Mouse (Mus musculus): ENCODE data around the gene Agmo.

GRCm38 (mm10) chr12:37487991-37488390, 246.6 kb downstream of the Agmo start:
- no peak for TF ChIP-seq POLR2A (IDR thresholded peaks at IDR 0.05; ENCODE audit: insufficient read depth, low read depth, low read length)
- no peak for TF ChIP-seq CTCF (IDR thresholded peaks at IDR 0.05)
- TF ChIP-seq EP300 (IDR thresholded peaks at IDR 0.05; ENCODE audit: insufficient read depth, low read depth, low read length): no peak

Measured in heart, adult 2 months (tissue).